Mouse (Mus musculus): ENCODE results near the gene 4930469K13Rik.
A peak's percentile ranks its signal among the peaks of the same experiment; 100 is the strongest.

Gene 4930469K13Rik

DNA sequence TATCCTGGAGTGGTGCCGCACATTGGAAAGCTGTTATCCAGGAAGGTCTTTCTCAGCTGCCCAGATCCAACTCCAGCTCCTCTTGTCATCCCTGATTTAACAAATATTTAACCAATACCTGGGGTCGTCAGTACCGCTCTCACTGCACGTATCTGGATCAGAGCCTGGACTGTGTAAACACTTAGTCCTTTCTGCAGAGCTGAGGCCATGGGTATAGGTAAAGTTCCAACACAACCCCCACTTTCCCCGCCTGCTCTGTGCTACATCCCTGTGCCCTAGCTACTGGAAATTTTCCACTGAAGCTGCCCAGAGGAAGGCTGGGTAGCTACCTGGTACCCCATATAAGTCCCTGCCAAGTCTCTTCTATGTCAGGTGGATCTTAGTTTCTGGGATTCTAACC lies 108.4 kb downstream of the 4930469K13Rik start:
- DNase-seq (ENCODE audit: low read depth, low spot score), result no peak

DNA sequence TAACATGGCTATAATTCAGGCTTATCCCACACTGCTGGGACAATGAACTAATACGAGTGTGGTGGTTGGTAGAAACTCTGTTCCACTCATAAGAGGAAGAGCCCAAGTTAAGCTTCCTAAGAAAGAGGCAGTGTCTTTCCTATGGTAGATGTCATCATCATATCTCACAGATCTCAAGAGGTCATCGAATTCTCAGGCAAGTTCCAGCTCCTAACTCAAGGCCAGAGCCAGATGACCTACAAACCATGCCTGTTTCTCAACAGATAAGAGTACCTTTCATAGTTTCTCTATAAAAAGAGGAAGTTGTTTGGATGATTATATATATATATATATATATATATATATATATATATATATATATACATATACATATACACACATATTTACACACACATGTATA lies 111.8 kb downstream of the 4930469K13Rik start:
- no peak for DNase-seq (ENCODE audit: low read depth, low spot score)

DNA sequence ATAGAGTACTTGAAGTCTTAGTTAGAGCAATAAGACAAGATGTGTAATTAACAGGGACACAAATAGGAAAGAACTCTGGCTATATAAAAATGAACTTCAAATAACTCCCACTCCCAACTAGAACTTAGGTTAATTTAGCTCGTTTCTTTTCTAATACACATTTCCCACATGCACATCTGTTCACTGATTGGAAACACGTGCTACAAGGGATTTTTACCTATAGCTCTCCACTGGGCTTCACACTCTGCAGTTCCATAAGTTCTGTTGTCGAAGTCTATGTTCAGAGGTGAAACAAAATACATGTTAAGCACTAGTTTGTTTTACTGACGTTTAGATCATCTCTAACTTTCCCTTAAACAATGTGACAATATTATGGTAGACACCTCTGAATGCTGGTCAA lies 118.2 kb downstream of the 4930469K13Rik start:
- DNase-seq (ENCODE audit: low read depth, low spot score), result no peak

DNA sequence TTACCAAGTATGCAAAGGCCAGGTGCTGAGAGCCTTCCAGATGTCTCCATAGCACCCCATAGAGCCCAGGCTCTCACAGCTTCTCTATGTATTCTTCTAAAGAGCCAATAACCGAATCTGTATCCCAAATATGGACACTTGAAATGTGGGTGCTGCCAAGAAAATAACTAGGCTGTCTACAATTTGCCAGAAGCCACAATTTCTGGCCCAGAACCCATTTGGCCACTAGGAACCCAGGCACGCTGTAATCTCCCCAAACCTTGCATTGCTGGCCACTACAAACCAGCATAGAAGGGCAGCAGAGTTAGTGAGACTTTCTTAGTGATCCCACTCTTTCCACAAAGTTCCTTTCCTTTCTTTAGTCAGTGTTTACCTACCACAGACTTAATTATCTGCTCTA lies 123.2 kb downstream of the 4930469K13Rik start:
- no peak for DNase-seq (ENCODE audit: low read depth, low spot score)

DNA sequence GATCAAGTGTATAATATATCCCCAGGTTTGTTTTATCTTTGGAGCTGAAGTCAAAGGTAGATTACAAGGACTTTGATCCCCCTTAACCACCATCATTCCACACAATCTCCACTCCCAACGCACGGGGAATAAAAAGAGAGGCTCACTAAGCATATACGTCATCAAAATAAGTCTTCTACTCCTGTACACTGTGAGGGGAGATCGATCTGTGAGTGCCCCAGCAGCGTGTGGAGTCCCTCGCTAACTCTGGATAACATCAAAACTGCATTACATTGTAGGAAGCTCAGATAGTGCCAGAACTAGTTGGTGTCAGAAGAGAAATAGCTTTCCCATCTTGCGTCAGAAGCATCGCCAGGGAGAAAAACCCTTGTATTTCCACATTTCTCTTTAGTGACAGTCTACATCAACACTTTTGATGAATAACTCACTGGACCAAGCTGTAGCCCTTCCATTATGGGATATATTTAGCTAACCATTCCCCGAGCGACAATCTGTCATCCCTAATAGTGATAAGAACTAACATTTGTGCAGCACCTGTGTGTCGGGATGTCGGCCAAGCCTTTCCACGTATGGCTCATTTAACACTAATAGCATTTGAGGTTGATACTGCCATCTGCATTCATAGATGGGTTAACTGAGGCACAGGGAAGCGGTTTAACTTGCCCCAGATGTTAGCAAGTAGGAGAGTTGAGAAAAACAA lies 123.9 kb downstream of the 4930469K13Rik start:
- no peak for DNase-seq (ENCODE audit: low read depth, low spot score)

DNA sequence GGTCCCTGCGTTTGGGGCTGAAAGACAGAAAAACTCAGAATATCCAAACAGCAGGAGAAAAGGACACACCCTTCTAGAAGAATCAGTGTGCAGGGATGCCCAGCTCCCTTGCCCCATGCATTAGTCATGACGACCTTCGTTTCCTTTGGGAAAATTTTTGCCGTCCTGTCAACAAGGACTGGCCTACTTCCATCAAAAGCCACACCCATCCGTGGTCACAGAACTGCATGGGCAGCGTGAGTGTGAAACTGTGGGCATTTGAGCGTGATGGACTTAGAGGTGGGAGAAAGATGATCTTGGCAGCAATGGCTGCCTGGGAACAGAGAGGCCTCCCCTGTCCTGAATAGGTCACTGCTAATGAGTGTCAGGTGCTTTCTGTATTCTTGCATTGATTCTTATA lies 126.2 kb downstream of the 4930469K13Rik start:
- DNase-seq (ENCODE audit: low read depth, low spot score), result no peak

DNA sequence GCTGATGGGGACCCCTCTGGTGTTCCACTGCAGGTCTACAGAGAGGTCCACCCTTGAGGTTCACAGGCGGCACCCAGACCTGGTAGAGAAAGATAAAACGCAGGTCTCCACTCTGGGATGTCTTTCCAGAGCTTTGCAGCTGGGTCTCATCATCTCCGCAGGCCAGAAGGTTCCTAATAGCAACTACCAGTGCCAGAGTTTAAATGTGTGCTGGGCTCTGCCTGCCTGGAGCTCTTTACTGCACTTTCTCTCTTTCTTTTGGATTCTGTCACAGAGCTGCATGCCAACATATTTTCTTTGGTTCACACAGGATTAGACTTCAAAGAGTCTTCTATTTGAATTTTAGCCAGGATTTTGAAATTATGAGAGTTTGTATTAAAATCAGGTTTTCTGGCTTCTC lies 129.2 kb downstream of the 4930469K13Rik start:
- DNase-seq (ENCODE audit: low read depth, low spot score), result no peak

DNA sequence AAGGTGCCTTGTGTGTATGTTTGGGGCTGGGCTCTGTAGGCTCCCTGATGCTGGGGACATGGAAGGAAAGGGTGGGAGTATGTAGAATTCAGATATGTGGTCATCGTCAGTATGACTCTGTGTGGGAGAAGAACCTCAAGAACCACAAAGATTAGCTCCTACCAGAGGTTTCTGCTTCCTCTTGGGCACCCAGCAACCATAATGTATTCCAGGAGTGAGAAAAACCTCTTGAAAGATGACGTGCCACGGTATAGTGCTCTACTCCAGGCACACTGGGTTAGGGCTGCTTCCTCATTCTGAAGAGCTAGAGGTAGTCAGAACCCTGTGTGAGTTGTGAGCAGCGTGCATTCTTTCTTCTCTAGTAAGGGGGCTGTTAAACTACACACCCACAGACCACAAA lies 130.6 kb downstream of the 4930469K13Rik start:
- no peak for DNase-seq (ENCODE audit: low read depth, low spot score)

DNA sequence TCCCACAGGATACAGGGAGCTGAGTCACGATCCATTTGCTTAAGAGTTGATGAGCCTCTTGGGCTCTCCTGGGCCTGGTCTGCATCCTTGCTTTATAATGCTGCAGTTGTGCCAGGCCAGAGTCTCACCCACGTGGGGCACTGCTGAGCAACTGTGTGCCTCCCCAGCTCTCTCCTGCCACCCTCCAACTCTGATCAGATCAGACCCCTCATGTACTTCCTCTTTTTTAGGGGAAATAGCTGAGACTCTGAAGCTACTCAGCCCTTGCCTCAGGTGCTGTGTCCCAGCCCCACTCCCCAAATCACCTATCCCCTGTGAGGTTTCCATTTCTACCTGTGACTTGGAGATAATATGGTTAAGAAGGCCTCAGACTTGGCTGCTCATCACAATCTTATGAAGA lies 133.0 kb downstream of the 4930469K13Rik start:
- DNase-seq (ENCODE audit: low read depth, low spot score), result no peak

DNA sequence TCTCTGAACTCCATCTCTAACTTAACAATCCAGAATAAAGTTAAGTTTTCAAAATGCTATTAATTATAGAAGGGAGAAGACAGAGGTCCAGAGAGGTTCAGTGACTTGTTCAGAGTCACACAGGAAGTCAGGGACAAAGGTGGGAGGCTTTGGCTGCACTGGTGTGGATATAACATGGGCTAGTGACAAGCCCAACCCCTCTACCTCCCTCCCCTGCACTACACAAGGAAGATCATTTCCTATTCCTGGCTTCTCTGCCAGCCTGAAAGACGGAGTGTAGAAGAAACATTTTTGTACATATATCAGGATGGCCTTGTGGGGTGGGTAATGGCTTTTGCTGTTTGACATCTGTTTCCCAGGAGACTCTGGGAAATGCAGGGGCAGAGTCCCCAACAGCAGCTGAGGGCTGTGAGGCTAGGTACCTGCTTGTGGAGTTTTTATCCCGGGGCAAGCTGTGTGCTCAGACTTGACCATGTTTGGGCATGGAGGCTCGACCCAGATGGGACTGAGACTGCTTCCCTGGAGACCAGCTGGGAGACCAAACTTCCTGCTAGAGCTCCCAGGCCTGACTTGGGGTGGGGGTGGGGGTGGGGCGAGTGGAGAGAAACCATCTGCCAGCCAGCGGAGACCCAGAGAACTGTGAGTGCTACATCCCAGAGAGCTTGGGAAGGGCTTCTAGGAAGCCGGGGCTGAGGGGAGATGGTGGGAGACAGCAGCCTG lies 135.5 kb downstream of the 4930469K13Rik start, which contains the start of gene Kcnmb1:
Gene Kcnmb1, plus strand, starts transcription at position 326 of the 720 bp plus-strand sequence.
- no peak for DNase-seq (ENCODE audit: low read depth, low spot score)

DNA sequence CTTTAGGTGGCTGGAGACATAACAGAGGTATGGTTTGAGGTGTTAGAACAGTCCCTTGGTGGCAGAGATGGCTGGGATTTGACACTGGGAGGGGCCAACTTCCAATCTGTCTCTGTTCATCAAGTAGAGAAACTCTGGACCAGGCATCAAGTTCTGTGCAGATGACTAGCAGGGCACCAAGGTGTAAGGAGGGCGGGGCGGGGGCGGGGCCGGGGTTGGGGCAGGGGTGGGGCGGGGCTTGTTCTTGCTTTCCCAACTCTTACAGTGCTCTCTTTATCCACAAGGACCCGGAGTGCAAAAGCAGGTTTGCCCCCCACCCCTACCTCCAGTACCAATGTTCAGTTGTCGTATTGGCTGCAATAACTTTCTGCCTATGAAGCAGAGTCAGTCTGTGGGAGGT lies 136.2 kb downstream of the 4930469K13Rik start:
- no peak for DNase-seq (ENCODE audit: low read depth, low spot score)

DNA sequence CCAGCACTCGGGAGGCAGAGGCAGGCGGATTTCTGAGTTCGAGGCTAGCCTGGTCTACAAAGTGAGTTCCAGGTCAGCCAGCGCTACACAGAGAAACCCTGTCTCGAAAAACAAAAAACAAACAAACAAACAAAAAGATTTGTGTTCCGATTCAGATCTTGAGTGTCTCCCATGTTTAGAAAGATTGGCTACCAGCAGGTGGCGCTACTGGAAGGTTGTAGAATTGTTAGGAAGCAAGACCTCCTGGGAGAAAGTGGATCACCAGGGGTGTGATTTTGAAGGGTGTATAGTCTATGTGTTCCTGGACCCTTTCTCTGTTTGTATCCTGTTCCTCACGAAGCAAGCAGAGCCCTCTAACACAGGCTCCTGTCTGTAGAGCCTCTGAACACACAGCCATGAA lies 139.6 kb downstream of the 4930469K13Rik start:
- DNase-seq (ENCODE audit: low read depth, low spot score), result peak; percentile 11

DNA sequence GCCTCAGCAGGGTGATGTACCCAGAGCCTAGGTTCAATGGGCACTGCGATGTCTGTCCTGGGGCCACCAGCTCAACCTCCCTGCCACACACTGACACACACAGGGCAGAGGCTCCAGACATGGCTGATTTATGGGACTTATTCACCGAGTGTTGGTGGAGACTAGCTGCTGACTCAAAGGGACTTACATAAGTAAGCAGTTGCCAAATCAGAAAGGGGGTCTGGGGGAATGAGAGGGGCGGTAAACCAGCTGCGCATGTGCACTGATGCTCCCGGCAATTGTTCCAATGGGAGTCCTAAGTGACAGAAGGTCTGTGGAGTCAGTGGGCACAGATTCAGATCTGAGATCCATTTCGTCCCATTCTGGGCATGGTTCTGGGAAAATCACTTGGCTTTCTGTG lies 140.8 kb downstream of the 4930469K13Rik start:
- DNase-seq (ENCODE audit: low read depth, low spot score), result no peak

DNA sequence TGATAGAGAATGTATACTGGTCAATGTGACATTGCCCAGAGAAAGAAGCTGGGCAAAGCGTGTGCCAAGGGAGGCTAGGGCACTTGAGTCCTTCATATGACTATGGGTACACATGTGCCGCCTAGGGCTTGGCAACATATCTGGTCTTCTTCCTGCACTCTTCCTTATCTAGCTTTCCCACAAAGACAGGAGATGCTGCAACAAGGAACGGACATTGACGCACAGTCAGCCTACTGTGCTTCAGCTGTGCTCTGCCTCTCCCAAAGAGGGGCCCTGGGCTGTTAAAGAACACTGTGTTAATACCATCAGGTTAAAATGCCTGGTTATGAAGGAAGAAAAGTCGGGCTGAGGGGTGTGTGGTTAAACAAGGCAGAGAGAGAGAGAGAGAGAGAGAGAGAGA lies 141.7 kb downstream of the 4930469K13Rik start:
- DNase-seq (ENCODE audit: low read depth, low spot score), result no peak

DNA sequence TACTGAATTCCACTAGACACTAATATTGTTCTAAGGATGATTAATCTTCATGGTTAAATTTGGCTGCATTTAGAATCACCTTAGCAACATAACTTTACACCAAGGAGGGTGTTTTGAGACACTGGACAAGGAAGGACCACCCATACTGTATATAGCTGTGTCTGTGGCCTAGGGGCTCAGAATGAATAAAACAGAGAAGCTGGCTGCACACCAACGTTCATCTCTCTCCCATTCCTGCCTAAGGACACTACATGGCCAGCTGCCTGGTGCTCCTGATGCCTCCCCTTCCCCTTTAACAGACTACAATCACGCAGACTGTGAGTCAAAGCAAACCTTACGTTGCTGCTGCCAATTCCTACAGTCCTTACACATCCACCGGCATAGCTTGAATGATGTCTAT lies 142.4 kb downstream of the 4930469K13Rik start:
- no peak for DNase-seq (ENCODE audit: low read depth, low spot score)

DNA sequence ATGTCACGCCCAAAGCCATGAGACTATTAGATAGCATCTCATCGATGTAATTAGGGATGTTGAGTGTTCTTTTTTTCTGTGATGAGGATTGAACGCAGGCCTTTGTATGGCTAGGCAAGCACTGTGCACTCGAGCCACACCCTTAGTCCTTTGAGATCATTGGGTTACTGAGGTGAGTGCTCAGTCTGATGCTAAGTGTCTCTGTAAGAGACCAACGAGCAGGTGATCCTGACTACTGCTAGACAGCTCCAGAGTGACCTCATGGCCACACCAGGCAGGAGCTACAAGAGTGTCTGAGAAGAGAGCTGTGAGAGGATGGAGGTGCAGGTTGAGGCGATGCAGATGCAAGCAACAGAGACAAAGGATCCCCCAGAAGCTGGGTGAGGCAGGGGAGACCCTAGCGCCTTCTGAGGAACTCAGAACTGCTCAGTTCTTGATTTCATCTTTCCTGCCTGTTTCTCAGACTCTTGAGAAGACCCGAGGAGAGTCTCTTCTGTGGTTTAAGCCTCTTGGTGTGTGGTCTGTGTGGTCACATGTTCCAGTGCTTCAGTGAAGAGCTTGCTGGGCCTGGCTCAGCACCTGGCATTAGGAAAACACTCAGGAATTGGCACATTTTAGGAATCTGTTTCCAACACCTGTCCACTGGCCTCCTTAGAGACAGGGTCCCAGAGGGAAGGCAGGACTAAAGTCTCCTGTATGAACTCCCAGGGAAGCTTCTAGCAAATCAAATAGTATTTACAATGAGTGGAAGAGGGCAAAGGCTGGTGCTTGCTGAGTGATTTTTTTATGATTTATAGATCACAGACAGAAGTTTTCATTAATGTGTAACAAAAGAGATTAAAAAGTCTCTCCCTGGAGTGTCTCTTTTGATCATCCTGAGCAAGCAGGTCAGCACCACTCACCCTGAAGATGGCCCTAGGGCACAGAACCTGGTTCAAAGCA lies 146.4 kb downstream of the 4930469K13Rik start:
- DNase-seq (ENCODE audit: low read depth, low spot score), result no peak

DNA sequence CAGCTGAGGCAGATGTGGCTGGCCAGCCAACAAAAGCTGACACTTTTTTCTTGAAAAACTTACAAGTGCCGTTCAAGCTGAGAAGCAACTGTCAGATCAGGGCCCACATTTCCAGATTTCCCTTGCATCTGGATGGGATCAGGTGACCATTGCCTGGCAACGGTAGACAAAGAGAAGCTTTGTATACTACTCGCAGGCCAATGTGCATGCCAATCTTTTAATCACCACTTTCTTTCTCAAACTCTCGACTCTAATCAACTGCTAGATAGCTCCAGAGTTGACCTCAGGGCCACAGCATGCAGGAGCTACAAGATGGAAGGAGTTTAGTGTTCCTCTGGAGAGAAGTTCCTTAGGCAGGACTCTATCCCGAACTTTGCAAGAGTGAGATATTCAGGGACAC lies 147.2 kb downstream of the 4930469K13Rik start:
- DNase-seq (ENCODE audit: low read depth, low spot score), result no peak

DNA sequence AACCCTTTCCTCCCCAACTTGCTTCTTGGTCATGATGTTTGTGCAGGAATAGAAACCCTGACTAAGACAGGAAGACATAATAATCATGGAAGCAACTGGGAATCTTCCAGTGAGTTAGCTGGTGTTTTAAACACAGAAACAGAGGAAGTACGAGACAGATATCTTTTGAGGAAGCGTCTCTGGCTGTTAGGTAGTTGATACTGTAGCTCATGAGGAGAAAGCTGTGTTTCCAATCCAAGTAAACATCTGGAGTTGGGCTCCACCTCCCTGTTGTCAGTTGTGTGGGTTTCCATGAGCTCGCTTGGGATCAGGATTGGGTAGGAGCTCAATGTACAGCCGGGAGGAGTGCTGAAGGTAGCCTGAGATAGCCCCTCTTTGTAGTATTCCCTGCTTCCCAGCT lies 151.9 kb downstream of the 4930469K13Rik start:
- no peak for DNase-seq (ENCODE audit: low read depth, low spot score)

DNA sequence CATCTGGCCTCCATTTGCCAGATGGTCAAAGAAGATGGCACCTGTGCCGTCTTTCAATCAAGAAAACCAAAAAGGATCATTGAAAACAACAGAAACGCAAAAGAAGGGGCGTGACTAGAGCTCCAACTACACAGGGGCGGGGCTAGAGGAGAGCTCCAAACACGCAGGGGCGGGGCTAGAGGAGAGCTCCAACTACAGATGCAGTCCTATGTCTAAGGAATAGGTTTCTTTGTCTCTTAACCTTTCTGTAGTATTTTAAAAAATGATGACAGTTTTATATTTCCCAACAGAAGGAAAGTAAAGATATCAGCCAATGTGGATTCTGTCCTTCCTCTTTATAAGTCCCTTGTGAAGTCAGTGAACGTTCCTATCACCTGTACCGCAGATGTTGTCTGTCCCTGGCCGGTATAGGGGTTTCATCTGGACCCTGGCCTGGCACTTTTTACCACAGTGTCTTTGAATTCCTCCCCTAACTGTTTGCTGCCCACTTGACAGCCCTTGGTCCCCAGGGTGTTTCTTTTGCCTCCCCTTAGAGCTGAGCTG lies 153.5 kb downstream of the 4930469K13Rik start:
- no peak for DNase-seq (ENCODE audit: low read depth, low spot score)

DNA sequence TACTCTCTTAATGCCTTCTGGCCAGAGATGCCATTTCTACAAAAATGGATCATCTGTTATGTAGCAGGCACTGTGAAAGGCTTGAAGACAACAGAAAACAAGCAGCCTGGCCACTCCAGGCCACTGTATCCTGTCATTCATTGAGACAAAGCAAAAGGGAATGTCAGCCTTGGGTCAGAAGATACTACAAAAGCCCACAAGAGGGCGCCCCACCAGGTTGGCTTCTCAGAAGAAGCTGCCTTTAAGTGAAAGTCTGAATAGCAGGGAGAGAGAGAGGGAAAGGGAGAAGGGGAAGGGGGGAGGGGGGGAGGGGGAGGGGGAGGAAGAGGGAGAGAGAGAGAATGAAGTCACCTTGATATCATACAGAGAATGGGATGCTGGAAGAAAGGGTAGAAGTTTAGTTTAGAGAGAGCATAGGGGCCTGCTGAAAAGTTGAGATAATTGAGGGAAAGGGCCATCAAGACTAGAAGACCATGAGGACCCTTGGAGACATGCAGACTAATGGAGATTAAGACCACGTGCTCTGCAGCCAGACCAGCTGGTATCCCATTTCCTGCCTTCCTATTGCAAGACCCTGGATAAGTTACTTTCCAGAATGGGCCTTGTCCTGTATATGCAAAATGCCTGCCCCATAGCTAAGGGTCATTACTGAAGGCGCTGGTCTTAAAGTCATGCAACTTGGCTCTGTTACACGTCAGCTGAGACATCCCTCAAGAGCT lies 154.1 kb downstream of the 4930469K13Rik start:
- DNase-seq (ENCODE audit: low read depth, low spot score), result no peak

DNA sequence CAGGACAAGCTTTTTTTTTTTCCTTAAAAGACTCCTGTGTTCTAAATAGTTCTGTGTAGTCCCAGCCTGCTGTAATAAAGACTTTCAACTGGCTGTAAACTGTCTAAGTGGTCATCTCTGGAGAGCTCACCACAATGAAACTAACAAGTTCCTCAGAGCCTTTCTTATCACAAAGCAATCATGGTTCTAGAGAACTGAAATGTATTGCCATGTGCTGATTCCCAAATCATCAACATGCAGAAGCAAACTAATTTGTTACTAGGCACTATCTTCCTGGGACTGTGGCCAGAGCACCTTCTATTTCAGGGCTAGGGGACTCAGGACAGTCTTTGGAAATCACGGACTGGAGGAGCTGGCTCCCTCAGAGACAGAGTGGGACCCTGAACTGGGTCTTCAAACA lies 154.8 kb downstream of the 4930469K13Rik start:
- DNase-seq (ENCODE audit: low read depth, low spot score), result no peak
